Mouse (Mus musculus): ENCODE measurements around the gene Lrrc29.
"Not testable (repeated sequence)": the region's sequence is repeated elsewhere in the genome, so short reads cannot be mapped to it uniquely, and the experiment has no call there.

Gene Lrrc29

DNA sequence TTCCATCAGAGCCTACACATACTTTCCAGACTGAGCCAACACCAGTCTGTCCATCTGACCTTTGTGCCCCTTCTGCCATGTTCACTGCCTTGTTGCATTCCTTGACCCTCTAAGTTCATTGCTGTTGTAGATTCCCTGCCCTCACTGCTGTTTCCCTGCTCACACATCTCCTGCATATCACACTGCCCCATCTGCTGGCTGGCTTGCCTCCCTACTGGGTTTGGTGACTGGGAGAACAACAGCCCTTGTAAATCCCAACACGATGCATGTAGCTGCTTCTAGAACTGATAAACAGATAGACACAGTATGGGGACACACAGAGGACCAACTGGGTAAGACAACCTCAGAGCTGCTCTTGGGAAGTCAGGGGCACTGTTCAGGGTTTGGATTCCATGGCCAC is 14.4 kb downstream of the Lrrc29 start:
- DNase-seq (ENCODE audit: low spot score in 2 of 2): no peak

- no peak for DNase-seq (ENCODE audit: low spot score in 2 of 2)
Measured at GRCm38 (mm10) chr8:105310118-105310517, 16.0 kb downstream of the Lrrc29 start.

- DNase-seq (ENCODE audit: low spot score in 2 of 2): no peak
Measured at GRCm38 (mm10) chr8:105309142-105309847, 16.8 kb downstream of the Lrrc29 start.

DNA sequence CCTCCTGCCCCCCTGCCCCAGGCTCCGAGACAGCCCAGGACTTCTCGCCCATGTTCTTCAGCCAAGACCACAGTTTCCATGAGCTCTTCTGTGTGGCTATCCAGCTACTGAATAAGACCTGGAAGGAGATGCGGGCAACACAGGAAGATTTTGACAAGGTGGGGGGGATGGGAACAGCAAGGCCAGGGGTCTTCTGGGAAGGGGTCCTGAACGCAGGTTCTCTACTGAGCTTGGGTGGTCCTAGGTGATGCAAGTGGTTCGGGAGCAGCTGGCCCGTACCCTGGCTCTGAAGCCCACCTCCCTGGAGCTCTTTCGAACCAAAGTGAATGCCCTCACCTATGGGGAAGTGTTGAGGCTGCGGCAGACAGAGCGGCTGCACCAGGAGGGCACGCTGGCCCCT is 17.6 kb downstream of the Lrrc29 start:
- DNase-seq (ENCODE audit: low spot score in 2 of 2): no peak

DNA sequence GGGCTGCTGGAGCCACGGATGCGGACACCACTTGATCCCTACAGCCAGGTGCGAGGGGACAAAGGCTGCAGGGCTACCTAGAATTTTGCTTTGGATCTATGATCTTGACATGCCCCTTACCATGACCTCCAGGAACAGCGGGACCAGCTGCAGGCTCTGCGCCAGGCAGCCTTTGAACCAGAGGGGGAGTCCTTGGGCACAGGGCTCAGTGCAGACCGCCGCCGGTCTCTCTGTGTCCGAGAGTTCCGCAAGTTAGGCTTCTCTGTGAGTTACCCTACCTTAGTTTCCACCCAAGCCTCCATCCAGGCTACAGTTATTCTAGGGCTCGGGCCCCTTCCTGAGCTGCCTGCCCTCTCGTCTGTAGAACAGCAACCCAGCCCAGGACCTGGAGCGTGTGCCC is 18.4 kb downstream of the Lrrc29 start:
- no peak for DNase-seq (ENCODE audit: low spot score in 2 of 2)

- DNase-seq (ENCODE audit: low spot score in 2 of 2): no peak
Measured at GRCm38 (mm10) chr8:105306146-105306691, 19.9 kb downstream of the Lrrc29 start.

GRCm38 (mm10) chr8:105305211-105306145 is 20.6 kb downstream of the Lrrc29 start, which contains the start of gene Elmo3:
Gene Elmo3, plus strand, starts transcription at chr8:105305601.
- DNase-seq (ENCODE audit: low spot score in 2 of 2): peak; percentile 64 to 66

- DNase-seq (ENCODE audit: low spot score in 2 of 2): peak in 1 of 2 experiments; percentile 40
Measured at GRCm38 (mm10) chr8:105304325-105305210, 21.5 kb downstream of the Lrrc29 start.

DNA sequence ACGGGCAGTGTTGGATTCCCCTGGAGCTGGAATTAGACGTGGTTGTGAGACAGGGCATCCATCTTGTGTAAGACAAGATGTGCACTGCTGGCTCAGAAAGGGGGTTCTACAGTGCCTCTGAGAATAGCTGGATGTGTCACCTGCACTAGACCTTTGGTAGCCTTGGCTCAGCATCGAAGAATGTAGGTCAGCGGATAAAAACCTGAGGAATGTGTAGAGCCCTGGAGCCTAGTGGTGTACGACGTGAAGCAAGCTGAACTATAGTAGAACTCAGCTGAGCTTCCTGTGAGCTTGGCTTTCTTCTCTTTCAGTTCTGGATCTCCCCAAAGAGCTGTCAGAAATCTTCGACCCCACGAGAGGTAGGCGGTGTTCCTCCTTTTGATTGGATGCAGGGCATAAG is 22.2 kb downstream of the Lrrc29 start:
- DNase-seq (ENCODE audit: low spot score in 2 of 2): no peak

GRCm38 (mm10) chr8:105303396-105303795 is 22.7 kb downstream of the Lrrc29 start:
- DNase-seq (ENCODE audit: low spot score in 2 of 2): no peak

DNA sequence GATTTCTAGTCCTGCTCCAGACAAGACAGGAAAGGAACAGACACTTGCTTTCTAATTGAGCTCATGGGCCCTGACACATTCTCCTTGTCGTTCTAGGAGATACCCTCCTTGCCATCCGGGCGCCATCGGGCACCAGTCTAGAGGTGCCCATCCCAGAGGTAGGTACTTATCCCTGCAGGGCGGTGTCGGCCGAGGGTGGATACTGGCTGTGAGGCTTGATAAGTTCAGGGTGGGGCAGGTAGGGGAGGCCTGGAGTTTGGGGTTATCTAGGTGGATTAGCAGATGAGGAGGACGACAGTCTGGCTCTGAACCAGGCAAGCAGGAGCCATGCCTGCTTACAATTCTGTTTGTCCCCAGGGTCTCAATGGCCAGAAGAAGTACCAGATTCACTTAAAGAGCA is 26.1 kb downstream of the Lrrc29 start:
- peak; percentile 77 to 87 for DNase-seq (ENCODE audit: low spot score in 2 of 2)

DNA sequence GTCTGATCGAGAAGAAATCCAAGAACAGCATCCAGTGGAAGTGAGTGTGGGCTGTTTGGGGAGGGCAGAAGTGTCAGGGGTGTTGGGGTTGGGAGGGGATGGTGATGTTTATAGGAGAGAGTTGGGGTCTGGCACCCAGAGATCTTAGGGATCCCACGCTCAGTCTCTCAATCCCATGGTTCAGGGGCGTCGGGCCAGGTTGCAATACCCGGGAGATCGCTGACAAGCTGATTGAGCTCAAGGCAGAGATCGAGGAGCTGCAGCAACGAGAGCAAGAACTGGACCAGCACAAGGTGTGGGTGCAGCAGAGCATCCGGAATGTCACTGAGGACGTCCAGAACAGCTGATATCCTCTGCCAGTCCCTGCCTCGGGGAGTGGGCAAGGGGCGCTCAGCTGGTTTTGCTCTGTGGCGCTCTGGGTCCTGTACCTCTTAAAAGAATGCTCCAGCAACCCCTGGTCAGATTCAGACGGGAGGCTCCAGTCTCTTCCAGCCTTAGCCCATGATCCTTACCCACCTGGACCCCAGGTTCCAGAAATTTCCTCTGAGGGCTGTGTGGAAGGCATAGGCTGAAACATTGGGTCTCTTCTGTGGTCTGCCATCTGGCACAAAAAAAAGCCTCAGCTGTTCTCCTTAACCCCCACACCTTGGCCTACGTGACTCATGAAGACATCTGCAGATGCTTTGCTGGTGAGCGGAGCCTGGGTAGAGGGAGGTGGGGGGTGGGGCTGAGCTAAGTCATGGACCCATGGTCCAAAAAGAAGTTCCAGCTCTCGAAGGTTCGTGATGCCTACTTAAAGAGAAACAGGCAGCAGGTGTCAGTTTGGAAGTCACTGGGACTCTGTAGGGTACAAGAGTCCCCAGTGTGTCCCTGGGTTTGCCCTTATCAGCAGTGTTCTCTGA is 27.5 kb downstream of the Lrrc29 start:
- peak; percentile 59 to 63 for DNase-seq (ENCODE audit: low spot score in 2 of 2)

DNA sequence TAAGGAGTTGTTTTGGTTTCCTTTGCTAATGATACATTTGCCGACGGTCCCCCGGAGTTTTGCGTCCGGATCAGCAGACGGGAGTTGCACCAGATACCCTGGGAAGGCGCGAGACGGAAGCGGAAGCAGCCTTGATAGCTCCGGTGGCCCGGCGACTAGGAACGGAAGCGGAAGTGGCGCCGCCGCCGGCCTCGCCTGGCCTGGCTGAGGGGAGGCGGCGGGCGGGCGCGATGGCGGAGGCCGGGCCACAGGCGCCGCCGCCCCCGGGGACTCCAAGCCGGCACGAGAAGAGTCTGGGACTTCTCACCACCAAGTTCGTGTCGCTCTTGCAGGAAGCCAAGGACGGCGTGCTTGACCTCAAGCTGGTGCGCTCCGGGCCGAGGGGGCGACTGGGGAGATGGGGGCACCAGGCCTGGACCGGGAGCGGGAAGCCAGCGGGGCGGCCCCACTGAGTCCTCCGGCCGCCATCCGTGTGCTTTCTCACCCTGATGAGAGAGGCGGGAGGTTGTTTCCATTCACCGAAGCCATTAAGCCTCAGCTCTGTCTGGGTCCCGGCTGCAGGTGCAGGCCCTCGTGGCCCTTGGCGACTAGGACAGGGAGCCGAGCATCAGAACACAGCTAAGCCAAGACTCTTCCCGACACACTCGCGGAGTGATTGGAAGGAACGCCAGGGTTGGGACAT is 28.4 kb downstream of the Lrrc29 start, which contains the start of gene E2f4:
E2f4 (plus strand) TSS at position 153 of the 682 bp plus-strand sequence.
- peak; percentile 86 to 94 for DNase-seq (ENCODE audit: low spot score in 2 of 2)

- no peak for DNase-seq (ENCODE audit: low spot score in 2 of 2)
Measured at GRCm38 (mm10) chr8:105295895-105296573, 30.0 kb downstream of the Lrrc29 start, which contains the start of gene Exoc3l. Gene Exoc3l, minus strand, starts transcription at chr8:105296101.

DNA sequence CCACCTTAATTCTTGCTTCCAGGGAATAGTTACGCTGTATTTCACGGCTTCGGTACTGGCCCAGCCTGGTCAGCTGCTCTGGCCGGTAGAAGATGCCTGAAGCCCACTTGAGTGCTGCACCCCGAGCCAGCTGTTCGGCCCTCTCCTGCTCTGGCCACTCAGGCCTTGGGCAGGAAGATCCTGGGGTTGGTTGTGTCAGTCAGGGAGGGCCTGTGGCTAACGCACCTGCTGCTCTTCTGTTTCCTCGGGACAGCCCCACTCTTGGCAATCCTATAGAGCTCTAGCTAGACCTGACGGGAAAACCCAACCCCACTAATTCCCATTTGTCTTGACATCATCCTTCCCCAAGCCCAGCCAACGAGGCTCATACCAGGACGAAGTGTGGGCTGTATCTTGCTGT is 30.8 kb downstream of the Lrrc29 start:
- DNase-seq (ENCODE audit: low spot score in 2 of 2): no peak

- DNase-seq (ENCODE audit: low spot score in 2 of 2): no peak
Measured at GRCm38 (mm10) chr8:105294776-105295175, 31.3 kb downstream of the Lrrc29 start.

GRCm38 (mm10) chr8:105293405-105293804 is 32.7 kb downstream of the Lrrc29 start:
- no peak for DNase-seq (ENCODE audit: low spot score in 2 of 2)

DNA sequence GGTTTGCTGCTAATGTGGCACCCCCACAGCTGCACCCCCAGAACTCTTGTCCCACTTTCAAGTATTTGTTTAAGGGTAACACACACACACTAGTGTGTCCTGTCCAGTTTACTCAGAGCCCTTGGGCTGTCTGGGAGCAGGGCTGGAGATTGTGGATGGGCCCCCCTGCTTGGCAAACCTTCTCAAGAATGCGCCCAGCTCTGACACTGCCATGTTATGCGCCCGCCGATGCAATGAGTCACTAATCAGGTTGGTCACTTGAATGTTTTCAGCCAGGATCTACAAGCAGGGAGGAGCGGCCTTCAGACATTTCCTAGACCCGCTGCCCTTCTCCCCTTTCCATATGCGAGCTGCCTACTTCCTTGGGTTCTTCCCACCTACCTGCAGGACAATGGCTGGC is 33.6 kb downstream of the Lrrc29 start:
- no peak for DNase-seq (ENCODE audit: low spot score in 2 of 2)

GRCm38 (mm10) chr8:105291802-105292201 is 34.3 kb downstream of the Lrrc29 start:
- not testable (repeated sequence) for DNase-seq (ENCODE audit: low spot score in 2 of 2)

Data from spleen, postnatal 10 days (tissue).